Mouse (Mus musculus) MEL (cell line): ENCODE measurements around the gene Myh7. TPM values are rescaled to one million over a fixed set of nuclear protein-coding genes. Genes with fewer than 3 reads are reported as not detected.

Experiments
- DNase-seq: peaks from one replicate; pipeline ENCODE4 v3.0.0; 2011; ENCODE audit warnings: low read depth, low spot score
- H3K27ac ChIP-seq: 2 replicates; pipeline ENCODE4 v1.5.1; 2012; ENCODE audit warnings: low read depth, mild to moderate bottlenecking, control low read depth, low read length, moderate library complexity; ENCODE audit not compliant: control insufficient read depth
- H3K27me3 ChIP-seq, 2 experiments: fragments of 150-350 bp in 1 of 2; sonication (generic) in 1 of 2; 2 replicates each; pipeline ENCODE4 v1.6.1; 2012; ENCODE audit warnings: low read length in 2 of 2, mild to moderate bottlenecking in 2 of 2, improper control_type of control experiment in 1 of 2, moderate library complexity in 1 of 2; ENCODE audit not compliant: insufficient read depth in 2 of 2, control insufficient read depth in 1 of 2
- H3K36me3 ChIP-seq, 2 experiments: 2 replicates each; pipeline ENCODE4 v1.6.1; 2012 to 2014; ENCODE audit warnings: low read length in 2 of 2, improper control_type of control experiment in 1 of 2, inconsistent platforms in 1 of 2, mild to moderate bottlenecking in 1 of 2; ENCODE audit not compliant: insufficient read depth in 2 of 2, control insufficient read depth in 1 of 2
- H3K4me1 ChIP-seq, 2 experiments: fragments of 150-350 bp in 1 of 2; sonication (generic) in 1 of 2; 2 replicates each; pipeline ENCODE4 v1.6.1; 2012; ENCODE audit warnings: low read length in 2 of 2, improper control_type of control experiment in 1 of 2, mild to moderate bottlenecking in 1 of 2; ENCODE audit not compliant: insufficient read depth in 2 of 2, control insufficient read depth in 1 of 2
- H3K4me3 ChIP-seq, 2 experiments: fragments of 150-350 bp in 1 of 2; sonication (generic) in 1 of 2; 2 replicates each; pipeline ENCODE4 v1.5.1; 2012; ENCODE audit warnings: low read depth in 2 of 2, low read length in 2 of 2, mild to moderate bottlenecking in 2 of 2, moderate library complexity in 2 of 2, control low read depth in 1 of 2, improper control_type of control experiment in 1 of 2; ENCODE audit not compliant: control insufficient read depth in 1 of 2, insufficient read depth in 1 of 2
- H3K79me2 ChIP-seq: 2 replicates; pipeline ENCODE4 v1.6.1; 2012; ENCODE audit warnings: mild to moderate bottlenecking, low read length, moderate library complexity; ENCODE audit not compliant: control insufficient read depth, poor library complexity, insufficient read depth
- H3K9ac ChIP-seq: 2 replicates; pipeline ENCODE4 v1.6.1; 2012; ENCODE audit warnings: low read depth, mild to moderate bottlenecking, control low read depth, low read length, moderate library complexity; ENCODE audit not compliant: control insufficient read depth, poor library complexity, severe bottlenecking
- H3K9me3 ChIP-seq: fragments of 150-350 bp; sonication (generic); replicated peaks from 2 replicates; pipeline ENCODE4 v1.6.1; 2012; ENCODE audit warnings: mild to moderate bottlenecking, low read length, improper control_type of control experiment, moderate library complexity; ENCODE audit not compliant: insufficient read depth
- BHLHE40 ChIP-seq: IDR thresholded peaks from 2 replicates; pipeline ENCODE4 v1.6.1; 2012; ENCODE audit warnings: low read depth, mild to moderate bottlenecking, inconsistent platforms, low read length, improper control_type of control experiment, borderline replicate concordance
- E2F4 ChIP-seq: IDR thresholded peaks from 2 replicates; pipeline ENCODE4 v1.6.1; 2011; ENCODE audit warnings: low read depth, low read length, improper control_type of control experiment, borderline replicate concordance
- EP300 ChIP-seq, 2 experiments: IDR thresholded peaks; 2 replicates each; pipeline ENCODE4 v1.6.1; 2011; ENCODE audit warnings: improper control_type of control experiment in 2 of 2, low read length in 2 of 2, low read depth in 1 of 2, mild to moderate bottlenecking in 1 of 2
- ETS1 ChIP-seq: IDR thresholded peaks from 2 replicates; pipeline ENCODE4 v1.6.1; 2012; ENCODE audit warnings: low read depth, mild to moderate bottlenecking, inconsistent platforms, low read length, improper control_type of control experiment, moderate library complexity
- HCFC1 ChIP-seq: IDR thresholded peaks from 2 replicates; pipeline ENCODE4 v1.6.1; 2012; ENCODE audit warnings: low read depth, mild to moderate bottlenecking, inconsistent platforms, low read length, improper control_type of control experiment, moderate library complexity
- MAFK ChIP-seq: IDR thresholded peaks from 2 replicates; pipeline ENCODE4 v1.6.1; 2011; ENCODE audit warnings: low read depth, mild to moderate bottlenecking, low read length, improper control_type of control experiment, borderline replicate concordance
- MAX ChIP-seq: IDR thresholded peaks from 2 replicates; pipeline ENCODE4 v1.6.1; 2011; ENCODE audit warnings: low read length, improper control_type of control experiment
- MEF2A ChIP-seq: IDR thresholded peaks from 2 replicates; pipeline ENCODE4 v1.6.1; 2014; ENCODE audit warnings: low read depth, mild to moderate bottlenecking, inconsistent platforms, low read length, improper control_type of control experiment; ENCODE audit not compliant: poor library complexity, insufficient replicate concordance, severe bottlenecking; ENCODE audit errors: extremely low read depth
- POLR2A ChIP-seq, 2 experiments: IDR thresholded peaks; 2 replicates each; pipeline ENCODE4 v1.6.1; 2011 to 2012; ENCODE audit warnings: low read length in 2 of 2, mild to moderate bottlenecking in 2 of 2, control low read depth in 1 of 2, improper control_type of control experiment in 1 of 2, low read depth in 1 of 2, moderate library complexity in 1 of 2; ENCODE audit not compliant: control insufficient read depth in 1 of 2, insufficient read depth in 1 of 2, poor library complexity in 1 of 2
- POLR2AphosphoS2 ChIP-seq: IDR thresholded peaks from 2 replicates; pipeline ENCODE4 v1.6.1; 2011; ENCODE audit warnings: low read length, improper control_type of control experiment
- RCOR1 ChIP-seq: IDR thresholded peaks from 2 replicates; pipeline ENCODE4 v1.6.1; 2012; ENCODE audit warnings: low read depth, mild to moderate bottlenecking, inconsistent platforms, low read length, improper control_type of control experiment
- SIN3A ChIP-seq: IDR thresholded peaks from 2 replicates; pipeline ENCODE4 v1.6.1; 2012; ENCODE audit warnings: low read length, improper control_type of control experiment, inconsistent platforms
- USF2 ChIP-seq, 2 experiments: IDR thresholded peaks; 2 replicates each; pipeline ENCODE4 v1.6.1; 2011 to 2012; ENCODE audit warnings: improper control_type of control experiment in 2 of 2, low read length in 2 of 2, borderline replicate concordance in 1 of 2, inconsistent platforms in 1 of 2, low read depth in 1 of 2, mild to moderate bottlenecking in 1 of 2; ENCODE audit not compliant: insufficient read depth in 1 of 2
- ZKSCAN1 ChIP-seq: IDR thresholded peaks from 2 replicates; pipeline ENCODE4 v1.6.1; 2012; ENCODE audit warnings: low read depth, mild to moderate bottlenecking, inconsistent platforms, low read length, improper control_type of control experiment, moderate library complexity
- polyA plus RNA-seq, 2 experiments: library from polyadenylated mRNA; stranded (reverse) in 1 of 2; unstranded in 1 of 2; fragments of >175 nt in 1 of 2; fragments of >200 nt in 1 of 2; gene quantifications; 2 replicates each; pipeline versions ENCODE4 v1.2.1 to v1.2.4; 2012; ENCODE audit warnings: low replicate concordance in 2 of 2, low read depth in 1 of 2; ENCODE audit not compliant: insufficient read length in 2 of 2, insufficient read depth in 1 of 2, missing spikeins in 1 of 2
- total RNA-seq: library from RNA; depleted of rRNA; stranded (reverse); fragments of 300-350 nt; gene quantifications from 2 replicates; pipeline ENCODE4 v1.2.3, GENCODE M21; 2012

The Myh7 gene
- total and polyA plus RNA-seq, 3 experiments, result not detected

- no peak within 1 kb of the TSS for H3K27ac ChIP-seq
- no peak for TF ChIP-seq POLR2AphosphoS2
- no peak for TF ChIP-seq MAX
- TF ChIP-seq POLR2A (IDR thresholded peaks at IDR 0.05; ENCODE audit: control insufficient read depth in 1 of 2, insufficient read depth in 1 of 2, low read depth in 1 of 2, low read length in 2 of 2, poor library complexity in 1 of 2), result no peak
- no peak for TF ChIP-seq HCFC1
- TF ChIP-seq USF2 (IDR thresholded peaks at IDR 0.05; ENCODE audit: borderline replicate concordance in 1 of 2, insufficient read depth in 1 of 2, low read depth in 1 of 2, low read length in 2 of 2), result no peak
- no peak for TF ChIP-seq E2F4
- no peak for TF ChIP-seq MAFK
- TF ChIP-seq ETS1, result no peak
- TF ChIP-seq RCOR1, result no peak
- no peak for TF ChIP-seq EP300 (IDR thresholded peaks at IDR 0.05; ENCODE audit: low read depth in 1 of 2, low read length in 2 of 2)
- TF ChIP-seq ZKSCAN1, result no peak
- H3K9me3 ChIP-seq, result no peaks in the 10 kb centered on the region
- no peak for DNase-seq
- peaks cover 0 to 9% of the 10 kb centered on the region in 2 experiments; a peak in 3 of 4 replicates for H3K27me3 ChIP-seq
- no peak within 1 kb of the TSS for H3K4me3 ChIP-seq
- no peaks in the 10 kb centered on the region for H3K36me3 ChIP-seq
- no peak within 1 kb of the TSS for H3K9ac ChIP-seq
- no peaks in the 10 kb centered on the region for H3K4me1 ChIP-seq
- no peaks in the 10 kb centered on the region for H3K79me2 ChIP-seq
Measured at GRCm38 (mm10) chr14:54966320-54966977, 28.0 kb downstream of the Myh7 start, which contains the start of gene Myh6. Gene Myh6 (minus strand): TSS chr14:54966927.

- Histone ChIP-seq H3K27me3 (peaks cover 0 to 8% of the 10 kb centered on the region in 2 experiments; a peak in 3 of 4 replicates), H3K27ac (no peak overlapping the region), H3K79me2 (no peaks in the 10 kb centered on the region), H3K36me3 (no peaks in the 10 kb centered on the region), H3K4me3 (no peak overlapping the region), H3K9me3 (no peaks in the 10 kb centered on the region), H3K4me1 (no peaks in the 10 kb centered on the region), H3K9ac (no peak overlapping the region)
- TF ChIP-seq MEF2A, result no peak
- no peak for TF ChIP-seq BHLHE40
- no peak for TF ChIP-seq SIN3A
- no peak for DNase-seq
Measured at GRCm38 (mm10) chr14:54965631-54966030, 28.8 kb downstream of the Myh7 start.
